Mouse (Mus musculus) right cerebral cortex, postnatal 4 days (tissue): ENCODE measurements around the gene Nxph1.

Source experiments
- DNase-seq: peaks from one replicate; pipeline ENCODE4 v3.0.0-alpha.2; 2022

The Nxph1 gene

GRCm38 (mm10) chr6:8970576-8970975 is 22.3 kb downstream of the Nxph1 start:
- no peak for DNase-seq

GRCm38 (mm10) chr6:8979237-8979871 is 31.1 kb downstream of the Nxph1 start:
- no peak for DNase-seq

DNA sequence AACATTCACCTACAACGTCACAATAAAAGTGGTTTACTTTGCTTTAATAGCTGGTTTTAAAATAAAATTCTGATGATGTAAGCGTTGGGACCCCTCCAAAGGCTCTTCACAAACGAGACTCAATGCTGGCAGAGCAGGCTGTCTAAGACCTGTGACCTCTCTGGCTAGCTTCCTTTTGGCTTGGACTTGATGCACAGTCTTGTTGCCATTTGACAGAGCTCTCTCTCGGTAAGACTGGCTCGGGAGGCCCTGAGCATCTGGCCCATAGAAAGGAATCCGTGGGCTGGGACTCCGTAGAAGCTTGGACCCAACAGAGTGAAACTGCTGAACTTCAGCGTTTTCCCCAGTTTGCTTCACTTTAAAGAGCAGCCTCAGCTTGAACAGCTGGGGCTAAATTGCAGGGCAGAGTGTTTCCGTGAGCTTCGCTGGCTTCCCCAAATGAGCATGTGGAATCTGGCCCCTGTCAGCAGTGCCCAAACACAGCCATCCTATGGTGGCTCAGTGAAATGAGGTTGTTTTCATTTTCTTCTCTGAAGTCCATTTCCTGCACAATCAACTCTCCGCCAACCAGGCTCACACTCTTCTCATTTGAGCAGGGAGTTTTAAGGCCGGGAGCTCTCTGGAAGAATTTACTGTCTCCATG is 48.2 kb downstream of the Nxph1 start:
- no peak for DNase-seq

- no peak for DNase-seq
Observed at GRCm38 (mm10) chr6:8997326-8997725, 49.1 kb downstream of the Nxph1 start.

GRCm38 (mm10) chr6:9002686-9003085 is 54.5 kb downstream of the Nxph1 start:
- DNase-seq = no peak

DNA sequence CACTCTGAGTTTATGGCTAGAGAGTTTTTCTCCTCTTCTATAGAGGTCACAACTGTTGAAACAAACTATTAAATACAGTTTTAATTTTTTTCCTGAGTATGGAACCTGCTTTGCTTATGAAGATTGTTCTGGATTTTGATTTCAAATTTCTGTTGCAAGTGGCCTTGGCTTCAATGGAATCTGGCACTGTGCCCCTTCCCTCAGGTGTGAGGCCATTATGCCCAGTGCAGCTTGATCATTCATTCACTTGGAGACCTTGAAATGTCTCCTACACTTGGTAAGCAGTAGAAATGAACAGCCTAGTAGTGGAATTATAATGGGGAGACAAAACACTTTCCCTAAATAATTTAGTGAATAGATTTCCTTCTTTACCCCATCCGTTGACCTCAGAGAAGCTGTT is 78.4 kb downstream of the Nxph1 start:
- DNase-seq = no peak

- peak; percentile 6 for DNase-seq
Observed at GRCm38 (mm10) chr6:9027146-9027545, 78.9 kb downstream of the Nxph1 start.

- no peak for DNase-seq
Observed at GRCm38 (mm10) chr6:9028501-9028900, 80.3 kb downstream of the Nxph1 start.

GRCm38 (mm10) chr6:9039286-9039685 is 91.1 kb downstream of the Nxph1 start:
- DNase-seq = no peak

DNA sequence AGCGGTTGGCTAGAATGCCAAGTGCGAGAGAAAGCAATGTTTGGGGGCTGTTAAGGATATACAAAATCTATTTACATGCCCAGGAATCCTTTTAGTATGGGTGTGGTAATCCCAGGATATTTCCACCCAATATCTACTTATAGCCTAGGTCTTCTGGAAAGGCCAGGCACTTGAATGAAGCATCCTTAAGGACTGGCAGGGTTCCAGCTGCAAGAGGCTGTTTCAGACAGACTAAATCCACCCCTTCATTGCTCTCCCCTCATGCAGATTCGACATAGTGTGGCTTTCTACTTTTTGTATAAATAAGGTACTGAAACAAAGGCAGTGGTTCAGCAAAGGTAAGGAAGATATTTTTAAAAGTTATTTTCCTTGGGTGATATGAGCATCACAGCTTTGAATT is 92.8 kb downstream of the Nxph1 start:
- no peak for DNase-seq

DNA sequence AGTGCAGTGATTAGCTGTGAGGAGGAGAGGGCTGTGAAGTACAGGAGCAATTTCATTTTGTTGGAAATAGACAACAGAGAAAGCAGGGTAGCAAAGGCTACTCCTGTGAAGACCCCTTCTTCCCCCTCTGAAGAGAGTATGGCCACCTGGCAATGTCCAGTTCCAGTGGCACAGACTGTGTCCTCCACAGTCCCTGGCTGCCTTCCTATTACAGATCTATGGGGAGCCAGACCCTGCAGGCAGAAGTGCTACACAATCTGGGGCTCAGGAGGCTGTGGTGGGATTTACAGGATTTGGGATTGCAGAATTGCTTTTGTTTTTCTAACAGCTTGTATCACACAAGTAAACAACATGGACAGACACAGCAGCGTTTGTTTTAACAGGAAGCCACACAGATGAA is 94.2 kb downstream of the Nxph1 start:
- no peak for DNase-seq

GRCm38 (mm10) chr6:9046815-9047214 is 98.6 kb downstream of the Nxph1 start:
- no peak for DNase-seq

DNA sequence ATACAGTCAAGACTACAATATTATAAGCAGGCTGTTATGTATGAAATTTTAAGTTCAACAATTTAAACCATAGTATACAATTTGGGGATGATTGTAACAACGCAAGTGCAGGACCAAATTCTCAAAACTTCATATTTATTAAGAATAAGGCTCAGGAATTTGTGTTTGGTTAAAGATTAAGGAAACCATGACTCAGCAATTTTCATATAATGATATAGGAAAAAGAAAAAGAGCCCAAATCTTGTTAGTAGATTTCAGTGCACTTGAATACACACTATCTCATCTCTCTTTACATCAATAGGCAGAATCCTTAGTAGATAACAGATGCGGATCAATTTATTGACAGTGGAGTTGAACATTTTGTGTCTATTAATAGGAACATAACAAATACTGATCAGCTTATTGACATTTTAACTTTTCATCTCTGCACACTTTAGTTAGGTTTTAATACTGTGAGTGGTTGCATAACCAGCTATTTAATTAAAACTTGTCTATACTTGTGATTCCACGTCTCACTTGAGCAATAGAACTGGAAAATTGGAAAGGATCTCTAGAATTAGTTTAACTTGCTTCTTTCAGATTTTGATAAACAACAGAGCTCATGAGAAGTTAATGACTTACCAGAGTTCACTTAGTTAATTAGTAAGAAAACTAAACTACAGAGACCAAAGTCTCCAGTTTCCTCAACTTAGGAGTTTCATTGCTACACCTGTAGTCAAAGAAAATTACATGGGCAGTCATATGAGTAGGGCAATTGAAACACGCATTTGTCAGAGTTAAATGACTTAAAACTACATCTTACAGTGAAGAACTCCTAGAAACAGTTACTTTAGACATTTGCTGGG is 113.3 kb downstream of the Nxph1 start:
- DNase-seq = no peak

- no peak for DNase-seq
Observed at GRCm38 (mm10) chr6:9066435-9066834, 118.2 kb downstream of the Nxph1 start.

- no peak for DNase-seq
Observed at GRCm38 (mm10) chr6:9069913-9070312, 121.7 kb downstream of the Nxph1 start.

GRCm38 (mm10) chr6:9076463-9076862 is 128.2 kb downstream of the Nxph1 start:
- DNase-seq = no peak

- peak; percentile 10 for DNase-seq
Observed at GRCm38 (mm10) chr6:9077793-9078689, 129.8 kb downstream of the Nxph1 start.

GRCm38 (mm10) chr6:9083851-9084250 is 135.6 kb downstream of the Nxph1 start:
- no peak for DNase-seq

- peak; percentile 7 for DNase-seq
Observed at GRCm38 (mm10) chr6:9097345-9097744, 149.1 kb downstream of the Nxph1 start.

GRCm38 (mm10) chr6:9107366-9107765 is 159.1 kb downstream of the Nxph1 start:
- no peak for DNase-seq

- DNase-seq = no peak
Observed at GRCm38 (mm10) chr6:9119136-9119535, 170.9 kb downstream of the Nxph1 start.

GRCm38 (mm10) chr6:9124321-9124914 is 176.2 kb downstream of the Nxph1 start:
- no peak for DNase-seq
